Mouse (Mus musculus) testis, adult 2 months (tissue): ENCODE data around the gene Ly6g5c.

Experiments used
- CTCF ChIP-seq: fragments of 200-500 bp; IDR thresholded peaks from 2 replicates; pipeline ENCODE4 v1.5.1; 2012; ENCODE audit warnings: low read depth, mild to moderate bottlenecking, inconsistent platforms, low read length, moderate library complexity; ENCODE audit not compliant: control insufficient read depth, insufficient read depth, insufficient replicate concordance
- POLR2A ChIP-seq: fragments of 200-500 bp; IDR thresholded peaks from 2 replicates; pipeline ENCODE4 v1.6.1; 2012; ENCODE audit warnings: low read depth, mild to moderate bottlenecking, inconsistent platforms, low read length, moderate library complexity; ENCODE audit not compliant: control insufficient read depth

DNA sequence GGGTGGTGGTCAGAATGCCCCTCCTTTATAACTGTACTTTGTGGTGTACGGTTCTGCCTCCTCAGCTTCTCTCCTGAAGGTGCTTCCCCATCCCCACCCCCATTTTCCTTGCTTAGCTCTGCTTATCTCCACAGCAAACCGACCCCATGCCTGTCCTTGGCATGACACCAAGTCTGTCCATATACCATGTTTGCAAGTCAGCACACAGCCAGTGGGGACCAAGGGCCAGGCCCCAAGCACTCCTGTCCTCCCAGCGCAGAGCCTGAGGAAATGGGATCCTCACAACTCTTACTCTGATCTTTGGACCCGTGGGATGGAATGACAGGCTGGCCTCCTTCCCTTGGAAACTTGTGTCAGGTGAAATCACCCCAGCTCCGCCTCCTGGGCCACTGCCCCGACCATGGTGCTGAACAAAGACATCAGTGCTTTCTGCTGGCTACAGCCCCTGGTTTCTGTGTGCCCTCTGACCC is 4.8 kb upstream of the Ly6g5c start:
- TF ChIP-seq POLR2A (no peak), CTCF (no peak)
